Mouse (Mus musculus): ENCODE results near the gene Ctr9. TPM values are rescaled to one million over a fixed set of nuclear protein-coding genes. Genes with fewer than 3 reads are reported as not detected.
A peak's percentile ranks its signal among the peaks of the same experiment; 100 is the strongest.

The Ctr9 gene
- 45.3 to 55.4 TPM (median 55.0 TPM) in 3 replicates for total RNA-seq (2017)

DNA sequence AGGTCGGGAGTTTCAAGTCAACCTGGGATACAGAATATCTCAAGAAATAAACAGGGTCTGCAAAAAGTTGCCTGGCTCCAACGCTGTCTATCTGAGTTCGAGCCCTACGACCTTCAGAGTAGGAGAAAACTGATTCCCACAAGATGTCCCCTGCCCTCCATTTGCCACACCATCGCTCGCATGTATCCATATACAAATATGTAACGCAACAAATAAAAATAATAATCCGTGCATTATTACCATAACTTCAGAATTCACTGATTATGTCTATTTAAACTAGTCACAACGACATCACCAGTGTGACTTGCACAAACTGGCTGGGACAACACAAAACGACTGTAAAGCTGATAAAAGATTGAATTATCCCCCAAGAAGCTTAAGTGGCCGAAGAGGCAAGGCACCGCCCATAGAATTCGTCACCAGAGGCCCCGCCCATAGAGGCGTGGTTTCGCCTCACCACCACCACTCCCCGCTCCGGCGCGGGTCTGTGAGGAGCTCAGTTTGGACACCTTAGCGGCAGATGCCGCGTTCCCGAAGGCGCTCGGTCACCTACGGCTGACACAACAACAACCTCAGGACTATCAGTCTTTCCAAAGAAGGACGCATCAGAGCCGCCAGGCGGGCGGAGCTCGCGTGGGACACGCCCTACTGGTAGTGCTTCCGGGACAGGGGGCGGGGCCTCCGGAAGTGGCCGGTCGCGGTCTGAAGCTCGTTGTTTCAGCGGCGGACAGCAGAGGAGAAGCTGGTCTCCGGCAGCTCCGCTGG lies at the start of gene Ctr9:
Ctr9 (plus strand) TSS at position 671 of the 765 bp plus-strand sequence.
- ATAC-seq (replicated peaks; ENCODE audit: insufficient number of reproducible peaks, low FRiP score, low TSS enrichment, poor library complexity, severe bottlenecking), result peak; percentile 95

DNA sequence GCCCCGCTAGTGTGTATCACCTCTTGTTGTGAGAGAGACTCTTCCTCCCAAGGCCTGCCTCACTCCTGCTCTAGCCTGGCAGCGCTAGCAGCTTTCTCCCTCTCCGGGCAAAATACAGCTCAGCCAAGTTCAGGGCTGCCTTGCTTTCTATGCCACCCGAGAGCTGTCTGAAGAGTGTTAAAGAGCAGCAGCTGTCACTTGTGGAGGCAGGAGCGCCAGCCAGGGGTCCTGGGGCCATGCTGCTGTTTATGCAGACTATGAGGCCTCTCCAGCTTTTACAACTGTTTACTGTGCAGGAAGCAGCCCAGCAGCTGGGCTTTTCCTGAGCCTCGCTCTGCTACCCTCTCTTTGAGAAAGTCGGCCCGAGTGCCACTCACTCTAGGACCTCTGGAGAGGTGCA lies 47.7 kb upstream of the Ctr9 start:
- no peak for ATAC-seq (replicated peaks; ENCODE audit: insufficient number of reproducible peaks, low FRiP score, low TSS enrichment, poor library complexity, severe bottlenecking)

DNA sequence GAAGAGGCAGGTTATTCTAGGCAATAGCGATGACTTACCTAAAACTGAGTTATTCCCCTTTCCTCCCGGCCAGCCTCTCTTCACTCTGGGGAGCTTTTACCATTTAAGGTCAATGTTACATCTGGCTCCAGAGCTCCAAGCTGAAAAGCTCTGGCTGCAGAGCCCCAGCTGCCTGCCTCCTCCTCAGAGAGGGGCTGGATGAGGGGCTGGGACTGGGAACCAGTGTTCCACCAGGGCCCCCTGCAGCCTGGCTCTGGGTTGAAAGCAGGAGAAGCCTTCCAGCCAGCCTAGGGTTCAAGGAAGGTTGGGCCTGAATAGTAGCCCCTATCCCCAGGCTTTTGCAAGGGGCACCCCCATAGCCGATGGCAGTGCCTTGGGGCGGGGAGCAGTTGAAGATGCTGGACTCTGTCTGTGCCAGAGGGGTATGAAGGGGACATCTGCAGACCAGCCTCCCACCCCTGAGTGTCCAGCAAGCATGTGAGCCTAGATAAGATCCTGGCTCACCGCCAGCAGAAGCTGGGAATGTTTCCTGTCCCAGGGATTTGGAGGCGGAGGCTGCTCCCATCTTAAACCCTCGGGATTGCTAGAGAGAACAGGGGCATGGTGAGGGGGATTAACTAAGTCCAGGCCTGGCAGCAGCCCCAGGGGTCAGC lies 46.6 kb upstream of the Ctr9 start, which contains the start of gene Mrvi1:
Mrvi1 (minus strand) TSS at position 409 of the 653 bp plus-strand sequence.
- no peak for ATAC-seq (replicated peaks; ENCODE audit: insufficient number of reproducible peaks, low FRiP score, low TSS enrichment, poor library complexity, severe bottlenecking)

DNA sequence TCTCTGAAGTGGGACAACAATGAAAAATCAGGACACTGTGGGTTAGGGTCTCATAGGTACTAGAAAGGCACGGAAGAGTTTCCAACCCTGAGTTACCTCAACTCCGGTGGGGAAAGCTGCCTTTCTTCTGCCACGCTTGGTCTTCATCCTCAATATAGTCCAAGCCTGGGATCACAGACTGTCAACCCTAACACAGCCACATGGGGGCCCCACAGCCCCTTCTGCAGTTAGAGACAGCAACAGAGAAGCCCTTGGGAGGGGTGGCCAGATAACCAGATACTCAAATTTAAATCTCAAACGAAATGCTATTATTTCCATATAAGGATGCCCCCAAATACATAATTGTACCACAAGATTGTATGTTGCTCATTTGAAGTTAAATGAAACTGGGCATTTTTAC lies 46.0 kb upstream of the Ctr9 start:
- ATAC-seq (replicated peaks; ENCODE audit: insufficient number of reproducible peaks, low FRiP score, low TSS enrichment, poor library complexity, severe bottlenecking), result no peak

DNA sequence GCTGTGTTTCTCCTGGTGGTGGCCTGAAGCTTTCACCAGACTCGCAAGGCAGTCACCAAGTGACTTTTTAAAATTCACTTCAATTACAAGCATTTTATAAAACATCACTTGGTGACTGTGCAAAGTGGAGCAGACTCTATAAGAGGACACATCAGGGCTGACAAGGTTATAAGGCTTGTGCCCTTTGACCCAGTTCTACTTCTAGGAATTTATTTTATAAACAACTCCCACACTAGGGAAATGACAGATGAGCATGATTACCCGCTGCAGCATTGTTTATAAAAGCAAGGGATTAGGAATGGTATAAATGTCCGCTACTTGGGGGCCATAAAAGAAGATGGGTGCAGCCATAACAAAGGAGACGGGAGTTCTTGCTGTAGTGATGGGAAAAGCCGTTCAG lies 45.1 kb upstream of the Ctr9 start:
- no peak for ATAC-seq (replicated peaks; ENCODE audit: insufficient number of reproducible peaks, low FRiP score, low TSS enrichment, poor library complexity, severe bottlenecking)

DNA sequence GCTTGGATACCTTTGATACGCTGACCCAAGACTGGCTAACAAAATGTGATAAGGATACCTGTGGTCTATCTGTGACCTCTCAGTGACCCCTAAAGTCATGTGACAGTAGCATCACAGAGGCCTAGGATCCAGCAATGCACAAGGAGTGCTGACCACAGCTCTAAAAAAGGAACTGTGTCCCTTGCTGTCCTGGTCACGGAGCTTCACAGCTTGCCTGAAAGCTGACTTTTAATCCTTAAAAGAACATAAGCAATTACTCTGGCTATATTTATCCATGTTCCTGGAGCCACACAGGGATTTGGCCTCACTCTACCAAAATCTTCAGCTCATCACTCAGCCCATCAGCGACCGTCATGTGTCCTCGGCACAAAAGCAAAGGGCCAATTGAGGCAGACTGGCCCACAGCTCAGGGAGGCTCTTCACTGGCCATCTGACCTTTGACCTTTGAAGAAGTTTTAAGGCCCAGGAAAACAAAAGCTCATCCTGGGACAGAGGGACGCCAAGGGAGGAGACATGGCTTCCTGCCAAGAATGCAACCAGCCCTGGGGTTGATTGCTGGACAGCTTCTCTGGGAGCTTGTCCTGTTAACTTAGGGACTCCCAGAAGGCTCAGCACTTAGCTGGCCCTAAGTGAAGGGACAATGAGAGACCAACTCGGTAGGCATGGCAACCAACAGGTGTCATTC lies 43.0 kb upstream of the Ctr9 start:
- no peak for ATAC-seq (replicated peaks; ENCODE audit: insufficient number of reproducible peaks, low FRiP score, low TSS enrichment, poor library complexity, severe bottlenecking)

DNA sequence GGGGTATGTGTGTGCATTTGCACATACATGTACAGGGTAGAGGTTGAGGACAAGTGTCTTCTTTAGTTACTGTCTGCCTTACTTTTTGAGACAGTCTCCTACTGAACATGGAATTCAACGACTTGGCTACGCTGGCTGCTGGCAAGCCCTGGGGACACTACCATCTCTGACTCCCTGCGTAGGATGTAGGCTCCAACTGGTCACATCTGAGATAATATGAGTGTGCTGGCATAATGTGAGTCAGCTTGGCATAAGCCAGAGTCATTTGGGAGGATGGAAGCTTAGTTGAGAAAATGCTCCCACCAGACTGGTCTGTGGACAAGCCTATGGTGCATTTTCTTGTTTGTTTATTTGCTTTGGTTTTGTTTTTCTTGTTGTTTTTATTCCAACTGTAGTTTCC lies 40.7 kb upstream of the Ctr9 start:
- no peak for ATAC-seq (replicated peaks; ENCODE audit: insufficient number of reproducible peaks, low FRiP score, low TSS enrichment, poor library complexity, severe bottlenecking)

DNA sequence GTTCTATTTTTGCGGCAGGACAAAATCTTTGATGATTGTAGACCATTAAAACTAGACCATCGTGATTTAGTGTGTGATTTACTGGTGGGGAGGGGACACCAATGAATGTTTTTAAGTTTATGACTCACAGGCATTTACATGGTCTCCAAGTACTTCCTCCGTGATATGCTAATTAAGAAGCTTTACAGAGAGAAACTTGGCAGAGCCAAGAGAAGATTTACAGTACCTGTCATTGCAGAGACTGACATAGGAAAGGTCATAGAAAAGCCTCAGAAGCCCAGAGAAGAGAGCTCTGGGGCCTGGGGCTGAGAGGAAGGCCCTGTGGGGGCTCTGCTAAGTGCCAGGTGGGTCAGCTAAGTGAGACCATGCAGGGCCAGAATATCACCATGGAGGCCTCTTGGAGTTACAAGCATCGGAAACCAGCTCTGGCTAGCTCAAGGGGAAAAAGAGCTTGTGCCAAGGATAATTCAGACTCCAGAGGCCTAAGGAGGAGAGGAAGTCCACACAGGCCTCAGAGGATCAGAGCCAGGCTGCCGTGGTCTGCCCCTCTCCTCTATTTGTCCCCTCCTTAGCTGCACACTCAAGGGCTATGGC lies 39.4 kb upstream of the Ctr9 start:
- no peak for ATAC-seq (replicated peaks; ENCODE audit: insufficient number of reproducible peaks, low FRiP score, low TSS enrichment, poor library complexity, severe bottlenecking)

DNA sequence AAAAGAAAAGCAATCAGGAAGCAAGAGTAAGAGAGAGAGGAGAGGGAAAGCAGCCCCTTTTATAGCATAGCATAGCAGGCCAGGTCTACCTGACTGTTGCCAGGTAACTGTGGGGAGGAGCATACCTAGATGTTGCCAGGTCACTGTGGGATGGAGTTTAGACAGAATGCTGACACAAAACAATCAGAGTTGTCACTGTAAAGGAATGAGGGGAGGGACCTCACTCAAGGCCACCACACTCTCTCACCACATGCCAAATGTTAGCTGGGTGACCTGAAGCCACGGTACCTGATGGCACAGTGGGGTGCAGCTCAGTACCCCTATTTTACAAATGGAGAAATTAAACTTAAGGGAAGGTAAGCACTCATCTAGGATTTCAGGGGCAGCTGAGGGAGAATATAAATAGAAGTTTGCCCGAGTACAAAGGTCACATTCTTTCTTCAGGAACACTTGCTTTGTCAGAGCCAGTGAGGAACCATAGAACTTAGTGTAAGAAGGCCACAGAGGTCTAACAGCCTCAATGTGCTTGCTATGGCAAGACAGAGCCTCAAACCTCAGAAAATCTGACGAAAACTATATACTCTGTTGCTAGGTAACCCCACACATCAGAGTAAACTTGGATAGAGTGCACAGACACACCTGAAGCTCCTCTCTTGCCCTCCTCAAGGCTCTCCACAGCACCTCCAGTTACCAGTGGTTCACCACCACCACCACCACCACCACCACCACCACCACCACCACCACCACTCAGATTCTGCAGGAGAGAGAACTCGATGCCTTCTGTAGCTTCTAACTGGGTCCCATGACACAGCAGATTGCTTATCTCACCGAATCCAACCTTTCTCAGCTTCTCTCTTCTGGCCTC lies 38.2 kb upstream of the Ctr9 start:
- no peak for ATAC-seq (replicated peaks; ENCODE audit: insufficient number of reproducible peaks, low FRiP score, low TSS enrichment, poor library complexity, severe bottlenecking)

DNA sequence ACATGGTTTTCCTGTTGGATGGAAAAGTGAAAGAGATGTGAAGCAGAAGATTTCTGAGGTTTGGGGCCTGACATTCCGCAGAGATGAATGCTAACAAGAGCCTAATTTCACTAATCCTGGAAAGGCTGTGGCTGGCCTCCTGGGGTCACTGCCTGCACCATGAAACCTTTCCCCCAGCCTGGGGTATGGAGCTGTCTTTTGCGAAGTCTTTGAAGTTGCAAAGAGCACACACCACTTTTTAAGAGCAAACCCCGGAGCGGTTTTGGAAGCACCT lies 37.6 kb upstream of the Ctr9 start:
- no peak for ATAC-seq (replicated peaks; ENCODE audit: insufficient number of reproducible peaks, low FRiP score, low TSS enrichment, poor library complexity, severe bottlenecking)

DNA sequence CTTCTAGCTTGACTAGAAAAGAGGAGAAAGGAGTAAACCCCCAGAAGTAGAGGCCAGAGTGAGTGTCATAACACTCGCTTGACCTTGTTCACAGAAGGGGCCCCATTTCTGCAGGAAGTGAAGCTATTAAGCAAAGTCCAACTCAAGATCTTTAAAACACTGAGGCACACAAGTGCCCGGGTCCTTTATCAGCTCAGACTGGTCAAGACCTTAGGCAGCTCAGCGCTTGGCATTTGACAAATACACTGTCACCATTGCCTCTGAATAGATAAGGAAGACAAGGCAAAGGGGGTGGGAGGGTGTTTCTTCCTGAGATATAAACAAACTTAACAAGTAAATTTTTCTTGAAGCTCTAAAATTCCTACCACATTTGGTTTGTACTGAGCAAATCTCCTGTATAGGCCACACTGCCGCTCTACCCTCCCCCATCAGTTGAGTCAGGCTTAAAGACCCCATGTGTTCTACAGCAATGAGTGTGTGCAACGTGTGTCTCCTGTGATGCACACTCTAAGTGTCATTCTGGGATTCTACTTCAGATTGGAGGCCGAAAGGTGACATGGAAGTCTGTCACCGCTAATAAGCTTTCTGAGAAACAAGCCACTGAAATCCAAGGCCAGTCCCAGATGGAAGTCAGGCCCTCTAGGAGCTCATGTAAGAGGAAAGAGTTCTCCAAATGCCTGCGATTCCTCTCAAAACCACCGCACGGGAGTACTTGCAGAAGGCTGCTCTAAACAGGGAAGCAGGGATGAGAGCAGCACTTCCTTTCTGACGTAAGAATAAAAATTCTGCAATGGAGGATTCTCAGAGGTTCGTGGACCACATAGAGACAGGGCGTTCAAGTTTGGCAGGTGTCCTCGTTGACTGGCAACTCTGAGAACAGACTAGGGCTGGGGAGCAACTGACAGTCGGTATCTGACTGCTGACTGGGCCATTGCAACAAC lies 29.6 kb upstream of the Ctr9 start:
- no peak for ATAC-seq (replicated peaks; ENCODE audit: insufficient number of reproducible peaks, low FRiP score, low TSS enrichment, poor library complexity, severe bottlenecking)

DNA sequence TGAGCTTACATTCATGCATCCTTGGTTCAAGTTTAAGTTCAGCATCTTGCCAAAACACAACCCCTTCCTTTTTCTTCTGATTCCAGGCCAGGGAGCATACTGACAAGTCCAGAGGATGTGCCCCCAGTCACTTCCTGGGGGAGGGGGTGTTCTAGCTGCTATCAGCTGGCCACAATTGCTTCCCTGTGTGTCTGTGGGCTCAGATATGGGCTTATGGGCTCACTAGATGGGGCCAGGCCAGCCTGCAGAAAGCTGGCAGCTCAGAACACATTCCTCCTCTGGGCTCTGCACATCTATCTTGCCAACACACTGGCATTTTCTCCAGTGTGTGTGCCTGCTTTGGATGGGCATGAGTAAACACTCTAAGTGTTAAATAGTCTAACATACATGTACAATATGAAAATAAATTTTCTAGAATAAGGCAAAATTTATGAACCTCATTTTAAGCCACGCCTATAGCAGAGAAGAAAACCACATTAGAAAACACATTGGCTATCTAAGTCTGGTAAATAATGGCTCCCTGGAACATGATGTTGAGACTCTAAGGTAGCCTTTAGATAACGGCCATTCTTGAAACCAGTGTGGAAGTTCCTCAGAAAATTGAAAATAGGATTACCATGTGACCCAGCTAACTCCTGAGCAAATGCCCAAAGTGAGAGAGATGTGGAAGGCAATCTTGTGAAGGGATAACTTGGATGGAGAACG lies 24.5 kb upstream of the Ctr9 start:
- no peak for ATAC-seq (replicated peaks; ENCODE audit: insufficient number of reproducible peaks, low FRiP score, low TSS enrichment, poor library complexity, severe bottlenecking)

DNA sequence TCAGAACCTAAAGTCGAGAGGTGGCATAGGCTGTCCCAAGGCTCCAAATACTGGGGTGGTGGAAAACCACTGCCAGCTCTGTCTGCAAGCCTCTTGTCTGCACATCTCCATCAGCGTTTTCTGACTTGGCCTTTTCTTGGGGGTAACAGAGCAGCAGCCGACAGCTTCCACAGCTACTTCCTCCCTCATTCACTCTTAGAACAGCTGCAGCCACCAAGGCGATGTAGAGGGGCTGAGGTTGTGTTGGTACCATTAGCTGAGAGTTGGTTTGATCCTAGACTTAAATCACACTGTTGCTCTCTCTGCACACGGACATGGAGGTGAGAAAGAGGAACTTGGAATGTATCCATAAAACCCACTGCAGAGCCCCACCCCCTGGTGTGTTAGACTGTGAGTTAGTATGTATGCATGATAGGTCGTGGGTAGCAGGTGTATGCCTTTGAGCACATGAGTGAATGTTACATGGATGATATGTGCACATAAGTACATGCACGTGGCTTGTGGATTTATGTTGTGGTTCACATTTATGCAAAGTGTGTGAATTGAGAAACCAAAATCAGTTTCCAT lies 14.6 kb upstream of the Ctr9 start:
- ATAC-seq (replicated peaks; ENCODE audit: insufficient number of reproducible peaks, low FRiP score, low TSS enrichment, poor library complexity, severe bottlenecking), result peak; percentile 51; the same call in 1 of the 2 replicates

DNA sequence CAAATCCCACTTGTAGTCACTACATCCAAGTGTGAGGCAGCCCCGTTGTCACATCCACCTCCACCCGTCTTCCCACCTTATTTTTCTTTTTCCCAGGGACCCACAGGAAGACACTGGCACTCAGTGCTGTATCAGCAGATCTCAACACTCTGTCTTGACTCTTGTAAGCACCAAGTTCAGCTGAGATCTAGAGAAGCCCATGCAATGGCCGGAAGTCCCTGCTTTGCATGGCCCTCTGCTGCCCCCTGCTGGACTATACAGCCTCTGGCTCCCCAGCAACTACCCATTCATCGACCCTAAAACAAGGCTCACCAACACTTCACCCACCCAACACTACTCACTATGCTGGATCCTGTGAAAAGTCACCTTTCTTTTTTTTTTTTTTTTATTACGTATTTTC lies 13.9 kb upstream of the Ctr9 start:
- peak; percentile 82 for ATAC-seq (replicated peaks; ENCODE audit: insufficient number of reproducible peaks, low FRiP score, low TSS enrichment, poor library complexity, severe bottlenecking)

DNA sequence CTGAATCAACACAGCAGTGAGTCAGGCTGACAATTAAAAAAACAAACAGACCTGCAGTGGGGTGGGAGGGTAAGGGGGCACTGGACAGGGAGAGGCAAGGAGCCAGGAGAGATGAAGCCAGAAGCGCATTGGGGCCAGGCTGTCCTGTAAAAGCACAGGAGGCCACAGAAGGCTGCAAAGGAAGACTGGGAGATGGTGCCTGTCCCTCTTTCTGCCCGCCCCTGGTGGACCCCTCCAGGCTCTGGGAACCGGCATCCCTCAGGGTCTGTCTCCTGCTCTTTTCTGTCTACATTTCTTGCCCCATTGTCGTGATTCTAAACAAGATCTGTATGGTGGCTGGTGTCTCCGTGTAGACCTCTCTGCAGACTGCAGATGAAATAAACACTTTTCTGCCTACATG lies 13.0 kb upstream of the Ctr9 start:
- ATAC-seq (replicated peaks; ENCODE audit: insufficient number of reproducible peaks, low FRiP score, low TSS enrichment, poor library complexity, severe bottlenecking), result no peak

DNA sequence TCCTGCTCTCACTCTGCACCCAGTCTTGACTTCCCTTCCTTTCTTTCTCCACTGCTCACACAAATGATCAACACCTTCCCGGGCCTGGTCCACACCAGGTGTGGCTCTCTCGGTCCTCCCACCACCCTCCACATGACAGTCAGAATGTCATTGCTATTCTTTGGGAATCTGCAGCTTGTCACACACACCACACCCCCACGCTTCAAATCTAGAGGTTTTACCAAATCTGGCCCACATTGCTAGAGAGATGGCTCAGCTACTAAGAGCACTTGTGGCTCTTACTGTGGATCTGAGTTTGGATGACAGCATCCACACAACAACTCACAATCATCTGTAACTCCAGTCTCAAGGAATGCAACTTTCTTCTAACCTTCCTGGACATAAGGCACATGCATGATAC lies 11.8 kb upstream of the Ctr9 start:
- no peak for ATAC-seq (replicated peaks; ENCODE audit: insufficient number of reproducible peaks, low FRiP score, low TSS enrichment, poor library complexity, severe bottlenecking)

DNA sequence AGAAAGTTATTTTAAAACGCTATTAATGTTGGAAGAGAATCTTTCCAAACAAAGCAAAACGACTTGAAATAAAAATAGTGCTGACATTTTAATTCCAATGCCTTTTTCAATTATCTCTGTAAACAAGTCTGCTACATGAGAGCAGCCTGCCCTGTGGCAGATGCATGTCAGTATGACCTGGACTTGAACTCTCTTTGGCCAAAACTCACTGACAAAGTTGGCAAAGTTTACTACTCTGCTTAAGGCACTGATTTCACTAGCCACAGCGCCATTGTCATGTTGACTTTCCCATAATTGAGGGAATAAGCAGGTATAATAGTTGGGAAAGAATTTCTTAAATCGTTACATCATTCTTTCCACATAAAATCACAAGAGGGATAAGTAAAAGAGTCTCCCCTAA lies 7.9 kb upstream of the Ctr9 start:
- ATAC-seq (replicated peaks; ENCODE audit: insufficient number of reproducible peaks, low FRiP score, low TSS enrichment, poor library complexity, severe bottlenecking), result no peak

Data from monocyte, adult 5-6 weeks (primary cell).